Mouse (Mus musculus) cerebellum, adult 11-12 months (tissue): ENCODE measurements at regions not wholly inside any gene's neighbourhood (a gene's known extent, or its start where the extent isn't known, plus 50 kb on each side); places are given as distances from the start of the nearest gene placed in this dataset.

Source experiments
- DNase-seq: peaks from one replicate; pipeline ENCODE4 v3.0.0; 2022

DNA sequence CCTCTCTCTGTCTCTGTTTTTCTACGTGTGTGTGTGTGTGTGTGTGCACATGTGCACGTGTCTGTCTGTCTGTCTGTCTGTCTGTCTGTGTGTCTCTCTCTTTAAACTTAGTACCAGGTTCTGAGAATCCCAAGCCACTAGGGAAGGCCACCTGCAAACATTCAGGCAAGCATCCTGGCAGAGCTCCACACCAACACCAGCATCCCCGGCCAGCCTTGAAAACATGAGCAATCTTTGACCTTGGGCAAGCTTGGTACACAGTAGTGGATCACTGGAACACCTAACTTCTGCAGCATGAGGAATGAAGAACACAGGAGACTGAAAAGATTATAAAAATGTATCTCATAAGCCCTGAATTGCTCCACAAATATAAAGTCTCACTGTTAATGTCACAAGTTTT is 359.0 kb upstream of the Smim15 start:
- DNase-seq: no peak

- DNase-seq: no peak
These were observed 360.3 kb upstream of the Smim15 start for GRCm38 (mm10) chr13:107683909-107684308.

GRCm38 (mm10) chr13:107681719-107682118 is 362.5 kb upstream of the Smim15 start:
- no peak for DNase-seq

DNA sequence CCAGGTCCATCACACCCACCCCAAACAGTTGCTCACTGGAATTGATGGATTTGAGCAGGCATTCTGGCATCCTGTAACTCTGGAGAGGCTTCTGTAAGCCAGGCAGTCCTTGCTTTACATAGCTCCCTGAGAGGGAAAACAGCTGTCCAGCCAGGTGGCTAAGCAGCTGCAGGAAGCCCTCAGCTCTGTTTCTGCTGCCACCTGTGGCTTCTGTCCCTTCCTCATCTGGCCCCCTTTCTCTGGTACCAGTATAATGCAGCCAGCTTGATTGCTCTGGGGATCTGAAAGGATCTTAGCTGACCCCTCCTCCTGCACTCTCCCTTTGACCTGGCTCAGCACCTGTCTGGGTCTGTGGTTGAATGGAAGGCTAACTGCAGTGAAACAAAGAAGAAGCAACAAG is 365.4 kb upstream of the Smim15 start:
- DNase-seq: no peak

- no peak for DNase-seq
These were observed 367.2 kb upstream of the Smim15 start for GRCm38 (mm10) chr13:107677091-107677470.

DNA sequence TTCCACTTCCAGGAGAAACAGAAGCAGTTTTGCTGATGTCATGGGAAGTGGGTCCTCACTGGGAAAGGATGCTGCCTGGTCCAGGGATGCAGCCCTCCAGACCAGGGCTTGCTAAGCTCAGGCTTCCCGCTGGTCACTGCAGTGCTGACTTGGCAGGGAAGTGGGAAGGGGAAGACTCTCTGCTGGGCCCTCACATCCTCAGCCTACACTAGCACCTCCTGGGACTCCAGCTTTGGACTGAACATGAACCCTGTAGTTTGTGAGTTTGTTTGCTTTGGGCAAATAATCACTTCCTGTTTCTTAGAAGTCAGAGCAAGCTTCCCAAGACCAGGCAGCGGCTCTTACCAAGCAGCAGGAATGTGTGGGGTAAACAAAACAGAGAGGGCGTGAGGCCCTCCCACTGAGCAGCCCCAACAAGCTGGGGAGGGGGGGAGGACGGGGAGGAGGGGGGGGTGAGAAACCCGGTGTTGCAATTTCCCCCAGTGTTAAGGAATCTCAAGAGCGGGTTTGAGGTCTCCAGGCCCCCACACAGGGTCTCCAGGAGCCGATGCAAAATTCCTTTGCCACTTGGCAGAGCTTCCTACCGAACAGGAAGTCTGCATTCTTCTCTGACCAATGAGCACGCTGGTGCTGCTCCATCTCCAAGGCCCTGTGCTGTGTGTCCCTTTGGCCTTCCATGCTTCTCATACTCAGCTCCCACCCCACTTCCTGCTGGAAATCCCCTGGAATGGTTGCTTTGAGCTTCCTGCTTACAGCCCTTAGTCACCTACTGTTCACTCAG is 367.7 kb upstream of the Smim15 start:
- no peak for DNase-seq

GRCm38 (mm10) chr13:107672166-107672565 is 372.1 kb upstream of the Smim15 start:
- peak; percentile 86 for DNase-seq

- DNase-seq: no peak
These were observed 375.7 kb upstream of the Smim15 start for GRCm38 (mm10) chr13:107668509-107668908.

DNA sequence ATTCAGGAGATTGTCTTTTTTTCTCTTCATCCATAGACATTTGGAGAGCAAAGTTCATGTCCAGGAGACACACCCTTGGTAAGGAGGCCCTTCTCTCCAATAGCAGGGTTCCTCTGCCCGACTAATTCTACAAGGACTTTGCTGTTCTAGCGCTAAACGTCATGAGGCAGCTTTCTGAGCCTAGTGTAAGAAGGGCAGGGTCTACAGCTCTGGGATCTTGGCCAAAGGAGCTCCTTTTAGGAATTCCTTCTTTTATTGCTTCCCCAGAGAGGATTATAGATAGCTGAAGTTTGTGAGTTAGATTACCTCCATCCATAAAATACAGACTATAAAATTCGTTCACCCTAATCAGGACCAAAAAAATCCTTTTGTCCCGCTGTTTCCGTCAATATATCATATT is 378.5 kb upstream of the Smim15 start:
- no peak for DNase-seq

- no peak for DNase-seq
These were observed 380.0 kb upstream of the Smim15 start for GRCm38 (mm10) chr13:107664197-107664596.

DNA sequence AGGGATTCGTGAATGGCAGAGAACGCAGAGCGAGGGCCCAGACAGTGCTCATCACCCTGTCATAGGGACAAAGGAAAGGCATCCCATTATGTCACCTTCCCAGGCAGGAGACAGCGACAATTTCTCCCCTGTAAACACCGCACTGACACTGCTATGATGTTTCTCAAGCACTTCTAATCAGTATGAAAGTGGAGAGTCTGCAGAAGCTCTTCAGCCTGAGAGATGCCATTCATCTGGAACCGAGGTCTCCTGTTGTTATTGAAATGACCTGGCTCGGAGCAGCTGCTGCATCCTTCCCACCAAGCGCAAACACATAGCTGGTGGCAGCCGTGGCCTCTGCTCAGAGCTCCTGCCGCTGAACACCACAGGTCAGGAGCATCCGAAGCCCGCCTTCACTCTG is 380.5 kb upstream of the Smim15 start:
- DNase-seq: no peak

DNA sequence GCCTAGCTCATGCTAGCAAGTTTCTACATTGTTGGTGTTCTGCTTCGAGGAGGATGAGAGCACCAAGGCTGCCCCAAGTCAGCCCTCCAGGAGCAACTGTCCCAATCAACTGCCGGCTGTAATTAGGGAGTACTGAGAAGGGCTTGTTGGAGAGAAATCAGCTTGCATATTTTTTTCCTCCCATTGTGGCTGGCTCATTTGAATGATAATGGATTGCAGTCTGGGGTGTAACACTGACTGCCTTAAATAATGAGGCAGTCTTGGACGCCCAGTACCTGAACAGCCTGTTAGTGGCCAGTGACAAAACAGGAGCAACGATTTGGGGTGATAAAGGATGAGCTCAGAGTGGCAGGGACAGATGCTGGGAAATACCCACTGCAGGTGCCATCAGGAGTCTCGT is 382.8 kb upstream of the Smim15 start:
- DNase-seq: no peak

DNA sequence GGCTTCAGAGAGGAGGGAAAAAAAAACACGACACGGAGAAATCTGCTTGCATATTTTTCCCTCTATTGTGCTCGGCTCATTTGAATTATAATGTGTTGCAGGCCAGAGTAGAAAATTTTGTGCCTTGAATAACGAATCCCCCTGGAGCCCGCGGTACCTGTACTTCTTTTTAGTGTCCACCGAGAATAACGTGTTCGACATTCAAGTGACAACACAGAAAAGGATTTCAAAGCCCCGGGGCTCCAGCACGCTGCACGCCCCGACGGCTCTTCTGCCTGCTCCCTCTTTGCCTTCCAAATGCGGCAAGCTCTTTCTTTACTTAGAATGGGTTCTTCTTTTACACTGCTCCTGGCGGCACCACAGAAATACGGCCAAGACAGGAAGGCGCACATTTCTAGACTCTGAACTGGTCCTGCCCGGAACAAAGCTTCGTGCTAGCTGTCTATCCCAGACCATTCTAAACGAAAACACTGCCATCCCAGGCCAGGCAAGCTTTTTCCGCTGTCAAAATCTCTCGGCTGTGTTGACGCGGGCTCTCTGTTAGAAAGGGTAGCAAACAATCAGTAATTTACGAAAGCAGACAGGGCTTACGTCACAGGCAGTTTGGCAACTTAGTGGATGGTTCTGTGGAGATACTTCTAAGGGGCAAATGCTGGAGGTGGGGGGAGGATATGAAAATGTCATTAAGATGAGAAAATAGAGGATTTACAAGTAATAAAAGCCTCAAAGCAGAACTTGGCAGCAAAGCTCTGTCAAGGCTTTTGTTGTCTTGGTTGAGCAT is 398.2 kb upstream of the Smim15 start:
- DNase-seq: no peak

DNA sequence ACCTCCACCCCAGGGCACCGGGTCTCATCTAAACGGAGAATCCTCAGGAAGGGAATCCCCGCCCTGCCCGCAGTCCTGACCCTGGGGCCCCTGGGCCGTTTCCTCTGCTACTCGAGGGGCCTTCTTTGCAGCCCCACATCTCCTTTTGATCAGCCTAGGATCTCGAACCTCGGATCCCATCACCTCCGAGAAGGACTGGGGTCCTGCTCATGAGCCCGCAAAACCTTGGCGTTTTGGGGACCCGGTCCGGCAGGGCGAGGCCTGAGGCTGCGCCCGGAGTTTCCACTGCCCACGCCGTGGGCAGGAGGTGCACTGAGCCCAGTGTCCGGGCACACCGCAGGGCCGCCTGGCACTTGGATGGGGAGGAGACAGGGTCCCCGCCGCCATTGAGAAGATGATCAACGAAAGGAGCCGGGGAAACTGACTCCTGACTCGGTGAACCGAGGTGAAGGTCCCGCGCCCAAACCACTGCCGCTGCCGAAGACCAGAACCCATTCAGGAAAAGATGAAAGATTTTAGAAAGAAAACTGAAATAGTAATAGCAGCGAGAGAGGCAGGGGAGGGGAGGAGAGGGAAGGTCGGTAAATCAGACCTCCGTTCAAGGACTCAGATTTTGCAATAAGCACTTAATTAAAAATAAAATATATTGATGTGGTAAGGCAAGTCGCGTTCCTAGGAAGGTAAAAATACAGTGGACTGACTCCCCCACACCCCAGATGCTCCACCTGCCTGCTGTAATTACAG is 399.0 kb upstream of the Smim15 start:
- DNase-seq: no peak

DNA sequence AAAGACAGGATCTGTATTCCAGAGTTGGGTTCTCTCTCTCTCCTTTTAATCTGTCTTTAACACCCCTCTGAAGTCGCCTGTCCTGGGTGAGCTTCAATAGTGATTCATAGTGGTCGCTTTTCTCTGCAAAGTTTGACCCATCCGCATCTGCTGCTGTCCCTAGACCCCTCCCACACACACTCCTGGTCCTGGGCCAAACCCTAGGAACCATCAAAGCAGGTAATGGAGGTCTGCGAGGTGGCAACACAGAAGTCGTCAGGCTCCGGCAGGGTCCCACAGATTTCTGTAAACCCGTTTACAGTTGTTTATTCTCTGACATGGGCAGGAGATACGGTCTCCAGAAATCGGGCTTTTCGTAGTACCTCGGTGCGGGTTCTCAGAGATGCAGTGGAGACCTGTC is 399.5 kb upstream of the Smim15 start:
- DNase-seq: no peak

GRCm38 (mm10) chr13:107641926-107642657 is 402.2 kb upstream of the Smim15 start:
- peak; percentile 49 for DNase-seq

- DNase-seq: no peak
These were observed 404.6 kb upstream of the Smim15 start for GRCm38 (mm10) chr13:107639620-107640019.

GRCm38 (mm10) chr13:107637269-107637668 is 407.0 kb upstream of the Smim15 start:
- DNase-seq: no peak

- DNase-seq: no peak
These were observed 409.1 kb upstream of the Smim15 start for GRCm38 (mm10) chr13:107635114-107635513.

DNA sequence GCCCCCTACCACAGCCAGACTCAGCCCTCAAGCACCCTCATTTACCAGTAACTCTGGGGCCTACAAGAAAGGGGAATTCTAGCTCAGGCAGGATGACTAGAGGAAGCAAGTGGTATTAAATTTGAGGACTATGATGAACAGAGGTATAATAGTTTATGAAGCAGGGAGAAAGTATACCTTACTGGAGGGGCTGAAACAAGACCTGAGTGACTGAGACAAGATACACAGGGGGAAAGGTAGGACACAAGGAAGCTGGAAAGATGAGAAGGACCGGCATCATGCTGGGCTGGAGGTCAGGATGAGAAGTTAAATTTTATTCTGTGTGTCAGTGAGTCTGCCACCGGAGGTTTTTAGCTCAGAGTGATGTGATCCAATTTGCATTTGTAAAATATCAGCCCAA is 417.2 kb upstream of the Smim15 start:
- DNase-seq: no peak

- DNase-seq: no peak
These were observed 417.6 kb upstream of the Smim15 start for GRCm38 (mm10) chr13:107626670-107627069.

DNA sequence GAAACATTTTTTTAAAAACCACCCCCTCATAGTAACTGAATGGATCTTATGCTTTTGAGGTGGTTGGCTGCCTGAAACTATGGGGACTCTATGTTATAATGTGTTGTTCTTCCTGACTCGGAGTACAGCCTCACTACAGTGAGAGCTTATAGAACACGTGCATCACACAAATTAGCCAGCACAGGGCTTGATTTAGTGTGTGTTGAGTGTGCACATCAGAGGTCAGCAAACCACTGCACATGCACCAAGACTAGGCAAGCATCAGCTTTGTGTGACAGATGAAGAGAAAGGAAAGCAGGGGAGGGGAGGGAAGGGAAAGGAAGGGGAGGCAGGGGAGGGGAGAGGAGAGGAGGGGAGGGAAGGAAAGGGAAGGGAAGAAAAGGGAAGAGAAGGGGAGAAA is 422.9 kb upstream of the Smim15 start:
- DNase-seq: no peak

DNA sequence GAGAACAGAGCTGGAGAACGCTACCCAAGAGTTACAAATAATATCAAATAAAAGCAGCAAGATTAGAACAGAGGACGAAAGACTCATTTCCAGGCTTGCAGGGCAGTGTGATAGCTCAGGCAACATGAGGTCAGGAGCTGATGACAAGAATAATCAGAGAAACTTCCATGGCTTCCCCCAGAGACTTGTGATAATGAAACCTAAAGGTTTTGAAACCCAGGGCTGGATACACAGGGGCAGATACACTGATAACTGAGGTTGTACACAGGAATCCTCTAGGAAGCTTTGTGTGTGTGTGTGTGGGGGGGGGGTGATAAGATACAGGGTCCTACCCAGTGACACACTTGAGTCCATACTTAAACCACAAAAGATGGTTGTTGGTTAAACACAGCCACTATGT is 423.4 kb upstream of the Smim15 start:
- no peak for DNase-seq
